Mouse (Mus musculus) lung, adult 2 months (tissue): ENCODE measurements around the gene Cldn3. TPM values are rescaled to one million over a fixed set of nuclear protein-coding genes. Genes with fewer than 3 reads are reported as not detected.
"Not testable (repeated sequence)": the region's sequence is repeated elsewhere in the genome, so short reads cannot be mapped to it uniquely, and the experiment has no call there.

Experiments
- DNase-seq: peaks from one replicate; pipeline ENCODE4 v3.0.0; 2022
- H3K4me1 ChIP-seq: fragments of 200-500 bp; 2 replicates; pipeline ENCODE4 v1.6.1; 2011; ENCODE audit warnings: low read length; ENCODE audit not compliant: control insufficient read depth, insufficient read depth
- H3K4me3 ChIP-seq: fragments of 200-500 bp; replicated peaks from 2 replicates; pipeline ENCODE3; 2011; ENCODE audit warnings: low read depth, mild to moderate bottlenecking, control low read depth, low read length; ENCODE audit errors: extremely low read depth
- CTCF ChIP-seq: fragments of 200-500 bp; IDR thresholded peaks from 2 replicates; pipeline ENCODE4 v1.5.1; 2011; ENCODE audit warnings: mild to moderate bottlenecking, low read length, control low read depth; ENCODE audit not compliant: insufficient read depth
- POLR2A ChIP-seq: fragments of 200-500 bp; IDR thresholded peaks from 2 replicates; pipeline ENCODE4 v1.6.1; 2011; ENCODE audit warnings: low read depth, mild to moderate bottlenecking, control low read depth, low read length, borderline replicate concordance; ENCODE audit errors: extremely low read depth
- WGBS: fragments of 180-500 bp; shearing (Covaris S2); methylation state at CpG from one replicate; pipeline ENCODE4 v1.1.7; 2018; 5-methylcytosine and 5-hydroxymethylcytosine counted together
- polyA plus RNA-seq: library from polyadenylated mRNA; depleted of rRNA; stranded (reverse); fragments of >200 nt; gene quantifications from 2 replicates; pipeline ENCODE4 v1.2.3, GENCODE M21; 2012

The Cldn3 gene
- polyA plus RNA-seq, 1 experiment, result 333 TPM

- DNase-seq, result peak; percentile 39
- WGBS, result 45% methylated on average over 11 of the region's 11 CpGs
- TF ChIP-seq POLR2A, result peak; percentile 45; the same call in 1 of the 2 replicates
- TF ChIP-seq CTCF, result no peak
- Histone ChIP-seq H3K4me1 (peaks cover 10% of the 10 kb centered on the region), H3K4me3 (peak within 1 kb of the TSS; percentile 40)
These were observed 39.2 kb upstream of the Cldn3 start, which contains the start of gene Cldn4 for GRCm38 (mm10) chr5:134946857-134947255. Gene Cldn4 (minus strand): TSS chr5:134946934.

GRCm38 (mm10) chr5:134947420-134948084, 38.5 kb upstream of the Cldn3 start:
- no peak for DNase-seq
- H3K4me1 ChIP-seq, result peaks cover 10% of the 10 kb centered on the region
- no peak overlapping the region for H3K4me3 ChIP-seq
- 38% methylated on average over 5 of the region's 5 CpGs for WGBS
- TF ChIP-seq POLR2A (no peak), CTCF (no peak)

- TF ChIP-seq CTCF (no peak), POLR2A (no peak)
- H3K4me1 ChIP-seq, result peaks cover 10% of the 10 kb centered on the region
- no peak overlapping the region for H3K4me3 ChIP-seq
- WGBS, result 44% methylated on average over 4 of the region's 4 CpGs
- DNase-seq, result no peak
These were observed 38.0 kb upstream of the Cldn3 start for GRCm38 (mm10) chr5:134948085-134948439.

GRCm38 (mm10) chr5:134951053-134951884, 34.7 kb upstream of the Cldn3 start:
- H3K4me3 ChIP-seq, result peak overlapping the region; percentile 2
- no peak for DNase-seq
- peaks cover 10% of the 10 kb centered on the region for H3K4me1 ChIP-seq
- 5% methylated on average over 19 of the region's 19 CpGs for WGBS
- no peak for TF ChIP-seq POLR2A
- TF ChIP-seq CTCF, result no peak

GRCm38 (mm10) chr5:134955491-134955890, 30.5 kb upstream of the Cldn3 start:
- Histone ChIP-seq H3K4me3 (no peak overlapping the region), H3K4me1 (peaks cover 6% of the 10 kb centered on the region)
- no peak for DNase-seq
- 40% methylated on average over 5 of the region's 5 CpGs for WGBS
- TF ChIP-seq POLR2A (no peak), CTCF (no peak)

GRCm38 (mm10) chr5:134959114-134959513, 26.9 kb upstream of the Cldn3 start:
- no peak for DNase-seq
- peaks cover 2% of the 10 kb centered on the region; the same call in 1 of the 2 replicates for H3K4me1 ChIP-seq
- WGBS, result 64% methylated on average over 7 of the region's 7 CpGs
- H3K4me3 ChIP-seq, result no peak overlapping the region
- TF ChIP-seq CTCF (no peak), POLR2A (no peak)

GRCm38 (mm10) chr5:134960430-134960829, 25.6 kb upstream of the Cldn3 start:
- no peak for DNase-seq
- H3K4me1 ChIP-seq, result peaks cover 2% of the 10 kb centered on the region; the same call in 1 of the 2 replicates
- TF ChIP-seq POLR2A (no peak), CTCF (no peak)
- WGBS, result 51% methylated on average over 2 of the region's 2 CpGs
- no peak overlapping the region for H3K4me3 ChIP-seq

- Histone ChIP-seq H3K4me3 (no peak overlapping the region), H3K4me1 (peaks cover 7% of the 10 kb centered on the region)
- whole genome bisulfite sequencing, result 53% methylated on average over 2 of the region's 2 CpGs
- DNase-seq, result no peak
- no peak for TF ChIP-seq CTCF
- TF ChIP-seq POLR2A, result no peak
These were observed 24.5 kb upstream of the Cldn3 start for GRCm38 (mm10) chr5:134961519-134961918.

- no peak overlapping the region for H3K4me3 ChIP-seq
- peaks cover 9% of the 10 kb centered on the region for H3K4me1 ChIP-seq
- DNase-seq, result no peak
- 32% methylated on average over 5 of the region's 5 CpGs for WGBS
- TF ChIP-seq CTCF, result no peak
- no peak for TF ChIP-seq POLR2A
These were observed 22.5 kb upstream of the Cldn3 start for GRCm38 (mm10) chr5:134963546-134963945.

GRCm38 (mm10) chr5:134964655-134965054, 21.4 kb upstream of the Cldn3 start:
- not testable (repeated sequence) for H3K4me3 ChIP-seq, DNase-seq, H3K4me1 ChIP-seq

GRCm38 (mm10) chr5:134965473-134965851, 20.6 kb upstream of the Cldn3 start:
- 6% methylated on average over 10 of the region's 10 CpGs for WGBS
- Histone ChIP-seq H3K4me1 (peaks cover 9% of the 10 kb centered on the region), H3K4me3 (no peak overlapping the region)
- TF ChIP-seq CTCF, result peak; percentile 76
- 0 out of 2 replicates have a peak, but pooled peaks have one; percentile 8 for TF ChIP-seq POLR2A
- peak; percentile 69 for DNase-seq
